Mouse (Mus musculus): ENCODE results near the gene Zdhhc19. TPM values are rescaled to one million over a fixed set of nuclear protein-coding genes. Genes with fewer than 3 reads are reported as not detected.
A peak's percentile ranks its signal among the peaks of the same experiment; 100 is the strongest.

The Zdhhc19 gene
- polyA plus RNA-seq, 1 experiment from 2014 or later = not detected

DNA sequence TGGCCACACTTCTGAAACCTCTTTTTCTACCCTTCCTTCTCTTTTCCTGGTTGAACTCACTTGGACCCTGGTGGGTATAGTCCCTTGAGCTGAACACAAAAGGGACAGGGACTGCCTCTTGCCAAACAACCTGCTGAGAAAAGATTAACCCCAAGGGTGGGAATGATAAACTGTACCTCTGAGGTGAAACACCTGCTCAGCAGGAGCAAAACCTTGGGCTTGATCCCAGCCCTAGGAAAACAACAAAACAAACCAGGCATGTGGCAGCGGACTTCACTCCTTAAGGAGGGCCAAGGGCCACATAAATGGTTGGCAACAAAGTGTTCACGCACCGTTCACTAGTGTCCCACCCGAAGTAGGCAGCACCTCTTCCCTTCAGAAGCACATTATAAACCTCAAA is 63.4 kb downstream of the Zdhhc19 start:
- no peaks in the 10 kb centered on the region for H3K36me3 ChIP-seq
- no peak for ATAC-seq (ENCODE audit: insufficient number of reproducible peaks, low FRiP score)

DNA sequence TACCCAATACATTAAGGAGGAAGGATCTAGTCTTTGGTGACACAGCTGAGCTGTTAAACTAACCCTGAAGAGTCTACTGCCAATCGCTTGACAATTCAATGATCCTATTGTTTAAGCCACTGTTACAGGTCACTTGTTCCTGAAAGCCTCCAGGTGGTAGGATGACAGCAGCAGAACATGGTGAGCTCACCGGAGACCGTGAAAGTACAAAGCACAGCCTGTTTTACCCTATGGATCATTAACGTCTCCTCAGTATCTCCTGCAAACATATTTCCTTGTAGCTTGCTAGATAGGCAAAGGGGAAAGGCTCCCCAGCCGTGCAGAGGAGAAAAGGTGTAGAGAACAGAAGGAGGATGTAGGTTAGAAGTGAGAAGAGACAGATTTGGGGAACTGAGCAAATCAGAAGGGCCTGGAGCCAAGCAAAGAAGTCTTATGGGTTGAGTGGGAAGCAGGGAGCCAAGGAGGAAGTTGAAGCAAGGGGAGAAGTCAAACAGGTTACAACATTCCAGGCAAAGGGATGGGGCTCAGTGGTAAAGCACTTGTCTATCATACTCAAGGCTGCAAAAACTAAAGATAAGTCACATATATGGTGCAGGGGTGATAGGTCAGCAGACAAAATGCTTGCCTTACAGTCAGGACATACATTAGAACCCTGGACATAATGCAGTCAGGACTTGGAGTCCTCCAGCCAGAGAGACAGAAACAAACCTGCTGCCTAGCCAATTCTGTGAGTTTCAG is 67.2 kb downstream of the Zdhhc19 start:
- peaks cover 9% of the 10 kb centered on the region for H3K4me1 ChIP-seq (replicated peaks)
- no peaks in the 10 kb centered on the region for H3K27me3 ChIP-seq (replicated peaks)
- no peak overlapping the region for H3K27ac ChIP-seq (ENCODE audit: poor library complexity, severe bottlenecking)
- no peak overlapping the region for H3K9ac ChIP-seq
- H3K9me3 ChIP-seq (replicated peaks) = 0 out of 2 replicates have a peak, but pooled peaks cover 4% of the 10 kb centered on the region
- WGBS = 75% methylated on average over 5 of the region's 5 CpGs
- no peak overlapping the region for H3K4me2 ChIP-seq
- ATAC-seq (ENCODE audit: insufficient number of reproducible peaks, low FRiP score) = no peak
- H3K4me3 ChIP-seq = no peak overlapping the region
- no peaks in the 10 kb centered on the region for H3K36me3 ChIP-seq

More for the DNA sequence above, 63.4 kb downstream of the Zdhhc19 start:
- H3K4me3 ChIP-seq = no peak overlapping the region
- no peaks in the 10 kb centered on the region for H3K9me3 ChIP-seq (replicated peaks)
- no peak overlapping the region for H3K4me2 ChIP-seq
- no peaks in the 10 kb centered on the region for H3K4me1 ChIP-seq (replicated peaks)
- no peak overlapping the region for H3K9ac ChIP-seq
- H3K27me3 ChIP-seq (replicated peaks) = no peaks in the 10 kb centered on the region
- H3K27ac ChIP-seq (ENCODE audit: poor library complexity, severe bottlenecking) = no peak overlapping the region
- WGBS = 71% methylated on average over 4 of the region's 4 CpGs

DNA sequence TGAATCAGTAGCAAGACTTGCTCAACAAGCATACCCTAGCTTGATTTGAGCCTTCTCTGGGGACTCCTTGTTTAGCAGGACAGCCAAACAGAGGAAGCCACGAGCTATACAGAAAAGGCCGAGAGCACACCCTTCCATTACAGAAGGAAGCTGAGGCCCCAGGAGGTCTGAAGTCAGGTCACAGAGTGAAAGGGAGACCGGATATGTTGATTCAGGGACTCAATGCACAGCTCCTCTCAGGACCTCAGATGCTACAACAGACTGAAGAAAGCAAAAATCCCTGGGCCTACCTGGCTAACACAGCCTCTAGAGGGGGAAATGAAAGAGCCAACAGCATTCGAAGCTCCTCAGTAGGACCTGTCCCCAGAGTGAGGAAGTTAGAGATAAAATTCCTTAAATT is 71.2 kb downstream of the Zdhhc19 start:
- Histone ChIP-seq H3K27ac (ENCODE audit: poor library complexity, severe bottlenecking) (no peak overlapping the region), H3K27me3 (replicated peaks) (no peaks in the 10 kb centered on the region), H3K9ac (no peak overlapping the region), H3K4me2 (no peak overlapping the region), H3K36me3 (no peaks in the 10 kb centered on the region), H3K4me3 (no peak overlapping the region), H3K9me3 (replicated peaks) (0 out of 2 replicates have a peak, but pooled peaks cover 4% of the 10 kb centered on the region), H3K4me1 (replicated peaks) (peaks cover 33% of the 10 kb centered on the region)
- 60% methylated on average over 4 of the region's 4 CpGs for whole genome bisulfite sequencing
- no peak for ATAC-seq (ENCODE audit: insufficient number of reproducible peaks, low FRiP score)

DNA sequence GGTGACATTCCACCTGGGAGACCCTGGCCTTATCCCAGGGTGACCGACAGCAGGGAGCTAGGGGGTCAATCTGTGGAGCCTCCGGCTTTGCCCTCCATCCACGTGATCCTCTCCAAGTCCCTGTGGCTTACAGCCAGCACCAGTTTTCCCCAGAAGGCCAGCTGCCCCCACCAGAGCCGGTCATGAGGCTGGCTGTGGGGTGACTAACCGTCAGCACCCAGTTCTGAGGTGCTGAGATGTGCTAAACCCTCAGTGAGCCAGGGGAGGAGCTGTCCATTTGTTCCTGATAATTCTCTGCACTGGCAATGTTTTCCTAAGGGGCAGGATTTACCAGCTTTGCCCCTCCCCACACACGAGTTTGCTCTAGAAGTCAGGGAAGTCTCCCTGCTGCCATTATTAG is 72.3 kb downstream of the Zdhhc19 start:
- Histone ChIP-seq H3K4me1 (replicated peaks) (peaks cover 33% of the 10 kb centered on the region), H3K27me3 (replicated peaks) (no peaks in the 10 kb centered on the region), H3K4me3 (no peak overlapping the region), H3K4me2 (no peak overlapping the region), H3K9ac (no peak overlapping the region), H3K9me3 (replicated peaks) (0 out of 2 replicates have a peak, but pooled peaks cover 4% of the 10 kb centered on the region), H3K36me3 (no peaks in the 10 kb centered on the region), H3K27ac (ENCODE audit: poor library complexity, severe bottlenecking) (no peak overlapping the region)
- 31% methylated on average over 6 of the region's 6 CpGs for WGBS
- no peak for ATAC-seq (ENCODE audit: insufficient number of reproducible peaks, low FRiP score)

DNA sequence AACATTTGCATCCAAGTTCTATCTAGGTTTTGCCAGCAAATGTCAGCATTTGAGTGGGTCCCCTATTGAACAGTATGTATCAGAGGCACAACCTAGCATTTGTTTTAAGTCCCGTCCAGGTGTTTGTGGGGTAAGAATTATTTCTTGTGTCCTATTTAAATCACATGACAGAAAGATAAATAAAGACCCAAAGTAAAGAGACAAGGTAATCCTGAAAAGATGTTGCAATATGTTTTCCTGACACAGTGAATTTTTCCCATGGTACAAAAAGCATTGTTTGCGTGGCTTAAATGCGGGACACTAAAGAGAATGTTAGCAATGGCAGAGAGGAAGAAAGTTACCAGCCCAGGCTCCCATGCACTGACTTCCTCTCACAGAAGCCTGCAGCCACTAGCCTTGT is 74.0 kb downstream of the Zdhhc19 start:
- no peaks in the 10 kb centered on the region for H3K27me3 ChIP-seq (replicated peaks)
- no peak overlapping the region; the same call in 1 of the 2 replicates for H3K9ac ChIP-seq
- H3K4me1 ChIP-seq (replicated peaks) = peaks cover 33% of the 10 kb centered on the region
- WGBS = 91% methylated on average over 3 of the region's 3 CpGs
- H3K4me2 ChIP-seq = no peak overlapping the region
- no peaks in the 10 kb centered on the region for H3K9me3 ChIP-seq (replicated peaks)
- peak overlapping the region; percentile 40; the same call in 1 of the 2 replicates for H3K27ac ChIP-seq (ENCODE audit: poor library complexity, severe bottlenecking)
- no peaks in the 10 kb centered on the region for H3K36me3 ChIP-seq
- ATAC-seq (ENCODE audit: insufficient number of reproducible peaks, low FRiP score) = no peak
- H3K4me3 ChIP-seq = no peak overlapping the region

DNA sequence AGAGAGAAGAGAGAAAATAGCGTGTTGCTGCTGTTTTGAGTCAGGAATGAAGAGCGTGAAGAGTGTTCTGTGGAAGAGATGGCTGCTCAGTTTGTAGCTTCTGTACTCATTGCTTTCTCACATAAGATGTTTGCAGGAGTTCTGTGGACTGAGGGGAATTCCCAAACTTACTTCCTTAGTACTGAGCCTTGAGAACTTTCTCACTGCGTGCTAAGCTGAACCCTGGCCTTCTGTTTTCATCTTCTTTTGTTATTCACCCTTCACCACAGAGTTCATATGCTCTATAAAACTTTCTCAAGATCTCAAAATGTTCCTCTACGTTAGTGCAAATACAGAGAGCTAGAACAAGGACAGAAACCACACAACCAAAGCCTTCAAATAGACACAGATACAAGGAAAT is 76.5 kb downstream of the Zdhhc19 start:
- Histone ChIP-seq H3K27ac (ENCODE audit: poor library complexity, severe bottlenecking) (no peak overlapping the region), H3K4me2 (no peak overlapping the region), H3K9me3 (replicated peaks) (no peaks in the 10 kb centered on the region), H3K4me1 (replicated peaks) (peaks cover 29% of the 10 kb centered on the region), H3K36me3 (no peaks in the 10 kb centered on the region), H3K4me3 (no peak overlapping the region), H3K9ac (no peak overlapping the region), H3K27me3 (replicated peaks) (no peaks in the 10 kb centered on the region)
- no peak for ATAC-seq (ENCODE audit: insufficient number of reproducible peaks, low FRiP score)
- 87% methylated on average over 4 of the region's 4 CpGs for WGBS

DNA sequence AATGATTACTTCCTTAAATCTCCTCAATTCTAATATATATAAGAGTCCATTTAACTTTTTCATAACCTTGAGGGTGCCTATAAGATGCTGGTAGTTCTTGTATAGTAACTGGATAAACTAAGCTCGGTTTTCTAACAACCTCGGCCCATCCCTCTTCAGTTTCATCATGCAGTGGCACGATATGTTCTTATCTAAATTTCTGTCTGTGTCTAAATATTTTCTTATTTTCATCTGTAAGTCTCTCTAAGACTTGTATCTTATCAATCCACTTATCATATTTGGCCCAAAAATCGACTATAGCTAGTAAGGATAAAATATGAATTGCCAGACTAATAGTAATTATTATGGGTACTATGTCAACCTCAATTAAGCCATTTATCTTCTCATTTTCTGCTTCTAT is 90.4 kb downstream of the Zdhhc19 start:
- Histone ChIP-seq H3K4me3 (no peak overlapping the region), H3K36me3 (no peaks in the 10 kb centered on the region), H3K9ac (no peak overlapping the region), H3K9me3 (replicated peaks) (no peaks in the 10 kb centered on the region), H3K4me1 (replicated peaks) (no peaks in the 10 kb centered on the region), H3K27me3 (replicated peaks) (no peaks in the 10 kb centered on the region), H3K27ac (ENCODE audit: poor library complexity, severe bottlenecking) (no peak overlapping the region), H3K4me2 (no peak overlapping the region)
- ATAC-seq (ENCODE audit: insufficient number of reproducible peaks, low FRiP score) = no peak
- WGBS = 76% methylated on average over 4 of the region's 4 CpGs

DNA sequence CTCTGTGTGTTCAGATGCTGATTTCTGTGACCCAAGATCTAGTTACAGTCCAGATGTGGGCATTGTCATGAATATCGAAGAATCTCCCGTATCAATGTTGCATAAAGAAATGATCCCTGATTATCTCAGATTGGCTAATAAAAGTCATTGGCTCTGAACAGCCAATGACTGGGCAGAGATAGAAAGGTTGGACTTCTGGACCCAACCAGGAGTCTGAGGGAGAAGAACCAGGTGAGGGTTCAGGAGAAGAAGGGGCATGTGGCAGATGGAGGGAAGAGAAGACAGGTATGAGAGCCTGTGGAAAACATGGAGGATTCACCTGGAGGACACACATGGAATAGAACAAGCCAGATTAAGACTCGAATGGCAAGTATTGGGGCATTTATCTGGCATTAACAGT is 92.5 kb downstream of the Zdhhc19 start:
- H3K9me3 ChIP-seq (replicated peaks) = no peaks in the 10 kb centered on the region
- H3K4me3 ChIP-seq = no peak overlapping the region
- no peaks in the 10 kb centered on the region for H3K27me3 ChIP-seq (replicated peaks)
- no peak overlapping the region for H3K27ac ChIP-seq (ENCODE audit: poor library complexity, severe bottlenecking)
- H3K4me2 ChIP-seq = no peak overlapping the region
- no peak overlapping the region for H3K9ac ChIP-seq
- no peaks in the 10 kb centered on the region for H3K4me1 ChIP-seq (replicated peaks)
- WGBS = 80% methylated on average over 3 of the region's 3 CpGs
- no peaks in the 10 kb centered on the region for H3K36me3 ChIP-seq
- no peak for ATAC-seq (ENCODE audit: insufficient number of reproducible peaks, low FRiP score)

DNA sequence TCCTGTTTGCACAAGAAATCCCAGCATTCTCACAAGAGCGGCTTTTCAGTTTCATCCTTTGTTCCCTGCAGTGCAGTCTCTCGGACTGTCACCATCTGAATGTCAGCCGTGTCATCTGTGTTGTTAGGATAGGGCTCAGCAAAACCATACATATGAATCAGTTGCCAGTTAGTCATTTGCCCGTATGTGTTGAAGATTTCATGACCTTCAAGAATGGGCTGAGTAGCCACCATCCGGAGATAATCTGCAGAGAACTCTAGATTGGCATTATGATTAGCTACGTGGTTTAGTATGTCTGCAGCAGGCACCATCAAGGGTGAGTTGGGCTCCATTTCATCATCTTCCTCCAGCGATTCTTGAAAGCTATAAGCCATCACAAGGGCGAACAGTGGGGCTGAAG is 95.5 kb downstream of the Zdhhc19 start:
- no peaks in the 10 kb centered on the region for H3K27me3 ChIP-seq (replicated peaks)
- H3K4me2 ChIP-seq = no peak overlapping the region
- no peak overlapping the region for H3K4me3 ChIP-seq
- H3K36me3 ChIP-seq = no peaks in the 10 kb centered on the region
- 85% methylated on average over 8 of the region's 8 CpGs for WGBS
- H3K9me3 ChIP-seq (replicated peaks) = no peaks in the 10 kb centered on the region
- H3K27ac ChIP-seq (ENCODE audit: poor library complexity, severe bottlenecking) = no peak overlapping the region
- no peak for ATAC-seq (ENCODE audit: insufficient number of reproducible peaks, low FRiP score)
- no peaks in the 10 kb centered on the region for H3K4me1 ChIP-seq (replicated peaks)
- H3K9ac ChIP-seq = no peak overlapping the region

DNA sequence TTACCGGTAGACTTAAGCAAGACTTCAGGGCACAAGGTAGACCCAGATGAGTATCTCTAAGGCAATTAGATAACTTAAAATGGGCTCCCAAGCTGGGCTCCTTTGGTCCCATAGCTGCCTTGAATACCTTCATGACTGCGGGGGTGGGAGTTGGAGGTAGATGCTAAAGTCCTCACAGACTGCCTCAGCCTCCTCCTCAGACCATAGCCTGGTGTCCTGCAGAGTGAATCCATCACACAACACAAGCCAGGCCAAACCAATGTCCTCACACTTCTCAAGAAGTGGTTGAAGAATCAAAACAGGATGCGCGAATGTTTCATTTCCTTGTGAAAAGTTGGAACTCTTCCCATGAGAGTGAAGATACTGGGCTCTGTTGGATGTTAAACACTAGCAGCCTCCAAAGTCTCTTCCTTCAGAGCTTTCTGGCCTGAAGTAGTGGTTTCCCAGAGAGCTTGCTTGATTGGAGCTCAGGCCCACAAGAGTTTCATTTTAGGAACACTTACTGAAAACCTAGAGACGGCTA is 97.3 kb downstream of the Zdhhc19 start:
- WGBS = 90% methylated on average over 5 of the region's 5 CpGs
- Histone ChIP-seq H3K4me1 (replicated peaks) (peaks cover 7% of the 10 kb centered on the region), H3K9ac (no peak overlapping the region), H3K4me3 (no peak overlapping the region), H3K9me3 (replicated peaks) (no peaks in the 10 kb centered on the region), H3K27me3 (replicated peaks) (no peaks in the 10 kb centered on the region), H3K4me2 (no peak overlapping the region), H3K36me3 (no peaks in the 10 kb centered on the region), H3K27ac (ENCODE audit: poor library complexity, severe bottlenecking) (no peak overlapping the region)
- no peak for ATAC-seq (ENCODE audit: insufficient number of reproducible peaks, low FRiP score)

DNA sequence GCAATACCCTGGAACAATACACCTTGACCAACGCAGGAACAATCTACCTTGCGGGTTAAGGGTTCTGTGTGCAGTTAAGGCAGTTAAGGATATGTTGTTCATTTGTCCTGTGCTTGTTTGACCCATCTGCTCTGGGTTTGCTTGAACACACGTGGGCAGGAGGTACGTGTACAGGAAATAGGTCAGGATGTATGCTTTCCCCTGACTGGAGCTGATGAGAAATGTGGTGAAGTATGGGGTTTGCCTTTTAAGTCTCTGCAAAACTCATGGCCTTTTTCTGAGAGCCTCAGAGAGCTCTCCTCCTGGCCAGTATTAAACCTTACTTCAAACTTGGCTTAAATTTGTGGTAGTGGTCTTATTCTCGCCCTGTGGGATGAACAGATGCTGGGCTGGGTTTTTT is 97.9 kb downstream of the Zdhhc19 start:
- Histone ChIP-seq H3K36me3 (no peaks in the 10 kb centered on the region), H3K4me2 (no peak overlapping the region), H3K4me1 (replicated peaks) (peaks cover 8% of the 10 kb centered on the region), H3K9me3 (replicated peaks) (no peaks in the 10 kb centered on the region), H3K9ac (no peak overlapping the region), H3K27me3 (replicated peaks) (no peaks in the 10 kb centered on the region), H3K4me3 (no peak overlapping the region), H3K27ac (ENCODE audit: poor library complexity, severe bottlenecking) (no peak overlapping the region)
- 72% methylated on average over 5 of the region's 5 CpGs for WGBS
- no peak for ATAC-seq (ENCODE audit: insufficient number of reproducible peaks, low FRiP score)

DNA sequence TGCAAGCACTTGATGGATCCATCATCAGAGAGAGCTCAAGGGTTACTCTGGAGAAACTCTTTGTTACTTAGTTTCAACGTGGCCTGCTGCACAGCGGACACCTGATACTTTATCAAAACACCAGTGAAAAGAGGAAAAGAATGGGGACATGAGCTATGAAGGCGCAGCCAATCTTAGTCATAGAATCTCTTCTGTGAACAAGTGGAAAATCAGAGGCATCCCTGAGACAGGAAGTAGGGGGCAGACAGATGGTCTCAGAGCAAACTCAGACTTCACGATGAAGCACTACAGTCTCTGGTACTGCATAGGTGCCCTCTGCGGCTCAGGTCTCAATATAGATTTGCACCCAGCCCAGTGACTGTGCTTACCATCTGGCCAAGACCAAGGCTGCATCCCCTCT is 98.6 kb downstream of the Zdhhc19 start:
- Histone ChIP-seq H3K27ac (ENCODE audit: poor library complexity, severe bottlenecking) (no peak overlapping the region), H3K9ac (no peak overlapping the region), H3K4me3 (no peak overlapping the region), H3K4me2 (no peak overlapping the region), H3K4me1 (replicated peaks) (peaks cover 8% of the 10 kb centered on the region), H3K36me3 (no peaks in the 10 kb centered on the region), H3K27me3 (replicated peaks) (no peaks in the 10 kb centered on the region), H3K9me3 (replicated peaks) (no peaks in the 10 kb centered on the region)
- WGBS = 64% methylated on average over 5 of the region's 5 CpGs
- no peak for ATAC-seq (ENCODE audit: insufficient number of reproducible peaks, low FRiP score)
